Mouse (Mus musculus) midbrain, embryonic 15.5 days (tissue): ENCODE measurements around the gene Cpa4. TPM values are rescaled to one million over a fixed set of nuclear protein-coding genes. Genes with fewer than 3 reads are reported as not detected.

Experiments used
- ATAC-seq: fragments of 200-750 bp; cut with Nextera tagmentation; replicated peaks from 2 replicates; pipeline ENCODE4 v1.8.0; 2017; ENCODE audit warnings: moderate TSS enrichment
- H3K27ac ChIP-seq: fragments of 300-500 bp; sonication (generic); 2 replicates; pipeline ENCODE4 v1.5.1; 2015; ENCODE audit warnings: mild to moderate bottlenecking, inconsistent platforms
- H3K27me3 ChIP-seq: fragments of 300-500 bp; sonication (generic); replicated peaks from 2 replicates; pipeline ENCODE4 v1.6.1; 2015; ENCODE audit warnings: inconsistent platforms
- H3K36me3 ChIP-seq: fragments of 300-500 bp; sonication (generic); replicated peaks from 2 replicates; pipeline ENCODE4 v1.6.1; 2015; ENCODE audit warnings: inconsistent platforms
- H3K4me1 ChIP-seq: fragments of 300-500 bp; sonication (generic); 2 replicates; pipeline ENCODE4 v1.6.1; 2015; ENCODE audit warnings: inconsistent platforms
- H3K4me2 ChIP-seq: fragments of 300-500 bp; sonication (generic); 2 replicates; pipeline ENCODE4 v1.6.1; 2015; ENCODE audit warnings: inconsistent platforms, mild to moderate bottlenecking, moderate library complexity
- H3K4me3 ChIP-seq: fragments of 300-500 bp; sonication (generic); 2 replicates; pipeline ENCODE4 v1.5.1; 2015; ENCODE audit warnings: mild to moderate bottlenecking, inconsistent platforms
- H3K9ac ChIP-seq: fragments of 300-500 bp; sonication (generic); 2 replicates; pipeline ENCODE4 v1.6.1; 2015; ENCODE audit warnings: mild to moderate bottlenecking, inconsistent platforms
- H3K9me3 ChIP-seq: fragments of 300-500 bp; sonication (generic); 2 replicates; pipeline ENCODE4 v1.6.1; 2016; ENCODE audit warnings: inconsistent platforms
- WGBS: fragments of 180-500 bp; shearing (Covaris S2); methylation state at CpG from one replicate; pipeline ENCODE4 v1.1.7; 2015; ENCODE audit warnings: mixed read lengths; 5-methylcytosine and 5-hydroxymethylcytosine counted together
- polyA plus RNA-seq: library from polyadenylated mRNA; unstranded; fragments of >200 nt; fragmentation: Nextera tagmentation; extraction: Ambion mirVana; gene quantifications from 2 replicates; pipeline ENCODE4 v1.2.1, GENCODE M21; 2015

The Cpa4 gene
- polyA plus RNA-seq, 1 experiment from 2014 or later = 1.0 TPM

GRCm38 (mm10) chr6:30579961-30580840 lies 12.0 kb downstream of the Cpa4 start:
- H3K27me3 ChIP-seq = no peaks in the 10 kb centered on the region
- WGBS = 31% methylated on average over 17 of the region's 17 CpGs
- no peak overlapping the region for H3K9ac ChIP-seq
- peak overlapping the region; percentile 11; the same call in 1 of the 2 replicates for H3K4me2 ChIP-seq
- H3K4me3 ChIP-seq = no peak overlapping the region
- no peaks in the 10 kb centered on the region for H3K9me3 ChIP-seq
- peak overlapping the region; percentile 71 for H3K27ac ChIP-seq
- H3K36me3 ChIP-seq = no peaks in the 10 kb centered on the region
- ATAC-seq = peak; percentile 65
- peaks cover 20% of the 10 kb centered on the region for H3K4me1 ChIP-seq

DNA sequence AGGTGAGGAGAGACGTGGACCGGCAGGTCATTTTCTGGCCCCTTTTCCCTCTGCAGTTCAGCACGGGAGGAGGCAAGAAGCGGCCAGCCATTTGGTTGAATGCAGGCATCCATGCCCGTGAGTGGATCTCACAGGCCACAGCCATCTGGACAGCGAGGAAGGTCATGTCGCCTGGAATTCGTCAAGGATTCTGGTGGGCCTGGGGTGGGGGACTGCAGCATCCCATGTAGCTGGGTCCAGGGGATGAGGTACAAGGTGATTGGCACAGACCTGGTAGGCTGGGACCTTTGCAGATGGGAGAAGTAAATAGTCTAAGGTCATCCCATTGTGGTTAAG lies 12.6 kb downstream of the Cpa4 start:
- Histone ChIP-seq H3K9me3 (no peaks in the 10 kb centered on the region), H3K36me3 (no peaks in the 10 kb centered on the region), H3K4me2 (peak overlapping the region; percentile 11; the same call in 1 of the 2 replicates), H3K4me3 (no peak overlapping the region), H3K4me1 (peaks cover 20% of the 10 kb centered on the region), H3K9ac (no peak overlapping the region), H3K27ac (peak overlapping the region; percentile 71), H3K27me3 (no peaks in the 10 kb centered on the region)
- ATAC-seq = peak; percentile 43
- WGBS = 41% methylated on average over 8 of the region's 8 CpGs

- ATAC-seq = no peak
- Histone ChIP-seq H3K4me2 (no peak overlapping the region), H3K36me3 (no peaks in the 10 kb centered on the region), H3K4me3 (no peak overlapping the region), H3K9me3 (no peaks in the 10 kb centered on the region), H3K9ac (no peak overlapping the region), H3K27ac (no peak overlapping the region), H3K4me1 (no peaks in the 10 kb centered on the region; the same call in 1 of the 2 replicates), H3K27me3 (no peaks in the 10 kb centered on the region)
- 79% methylated on average over 7 of the region's 7 CpGs for WGBS
These were observed 18.8 kb downstream of the Cpa4 start for GRCm38 (mm10) chr6:30586886-30587442.

DNA sequence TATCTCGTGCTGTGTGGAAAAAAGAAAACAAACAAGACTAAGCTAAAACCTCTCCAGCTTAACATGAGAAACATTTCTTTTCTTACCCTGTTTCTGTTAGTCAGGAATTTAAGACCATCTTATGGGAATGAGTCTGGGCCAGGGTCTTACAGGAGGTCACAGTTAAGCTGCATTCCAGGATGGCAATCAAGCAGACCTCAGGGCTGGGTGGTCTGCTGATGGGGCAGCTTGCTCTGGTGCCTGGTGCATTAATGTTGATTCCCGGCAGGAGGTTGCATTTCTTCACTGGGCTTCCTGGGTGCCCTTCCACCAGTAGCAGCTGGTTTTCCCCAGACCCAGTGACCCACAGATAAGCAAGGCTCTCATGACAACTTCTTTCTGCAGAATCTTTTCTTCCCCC lies 21.6 kb downstream of the Cpa4 start:
- no peak overlapping the region for H3K4me2 ChIP-seq
- no peaks in the 10 kb centered on the region for H3K36me3 ChIP-seq
- H3K27me3 ChIP-seq = no peaks in the 10 kb centered on the region
- WGBS = 45% methylated on average over 2 of the region's 2 CpGs
- H3K9ac ChIP-seq = no peak overlapping the region
- no peak overlapping the region for H3K27ac ChIP-seq
- H3K4me1 ChIP-seq = peaks cover 10% of the 10 kb centered on the region; the same call in 1 of the 2 replicates
- H3K4me3 ChIP-seq = no peak overlapping the region
- ATAC-seq = no peak
- H3K9me3 ChIP-seq = no peaks in the 10 kb centered on the region

DNA sequence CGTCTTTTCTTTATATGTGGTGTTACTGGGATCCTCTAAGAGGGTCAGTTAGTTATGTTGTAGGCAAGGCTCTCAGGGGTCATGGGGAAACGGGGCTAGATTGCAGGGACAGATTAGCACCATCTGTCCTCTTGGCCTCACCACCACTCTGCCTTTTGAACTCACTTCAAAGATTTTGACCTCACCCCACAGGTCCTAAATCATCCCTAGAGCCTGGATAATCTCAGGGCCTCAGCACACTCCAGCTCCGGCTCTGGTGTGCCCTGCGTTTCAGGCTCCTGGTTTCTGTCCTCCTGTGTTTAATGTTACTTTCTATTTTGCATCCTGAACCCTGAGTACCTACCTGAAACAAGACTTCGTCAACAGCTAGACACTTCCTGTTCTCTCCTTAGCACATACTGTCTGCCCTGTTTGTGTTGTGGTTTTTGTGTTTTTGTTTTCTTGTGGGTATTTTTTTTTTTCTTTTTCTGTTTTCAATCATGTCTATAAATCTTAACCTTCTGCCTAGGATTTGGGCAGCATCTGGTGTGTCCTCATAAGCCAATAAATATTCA lies 23.8 kb downstream of the Cpa4 start:
- 70% methylated on average over 5 of the region's 5 CpGs for WGBS
- no peak for ATAC-seq
- Histone ChIP-seq H3K4me3 (no peak overlapping the region), H3K27me3 (no peaks in the 10 kb centered on the region), H3K27ac (peak overlapping the region; percentile 66), H3K36me3 (no peaks in the 10 kb centered on the region), H3K4me1 (peaks cover 10% of the 10 kb centered on the region; the same call in 1 of the 2 replicates), H3K4me2 (no peak overlapping the region), H3K9ac (no peak overlapping the region), H3K9me3 (no peaks in the 10 kb centered on the region)

GRCm38 (mm10) chr6:30592417-30592974 lies 24.3 kb downstream of the Cpa4 start:
- H3K4me1 ChIP-seq = peaks cover 10% of the 10 kb centered on the region; the same call in 1 of the 2 replicates
- no peak overlapping the region for H3K4me2 ChIP-seq
- peak; percentile 49; the same call in 1 of the 2 replicates for ATAC-seq
- no peak overlapping the region for H3K9ac ChIP-seq
- H3K27ac ChIP-seq = peak overlapping the region; percentile 66
- no peaks in the 10 kb centered on the region for H3K36me3 ChIP-seq
- WGBS = 33% methylated on average over 10 of the region's 10 CpGs
- H3K4me3 ChIP-seq = no peak overlapping the region
- no peaks in the 10 kb centered on the region for H3K9me3 ChIP-seq
- no peaks in the 10 kb centered on the region for H3K27me3 ChIP-seq

DNA sequence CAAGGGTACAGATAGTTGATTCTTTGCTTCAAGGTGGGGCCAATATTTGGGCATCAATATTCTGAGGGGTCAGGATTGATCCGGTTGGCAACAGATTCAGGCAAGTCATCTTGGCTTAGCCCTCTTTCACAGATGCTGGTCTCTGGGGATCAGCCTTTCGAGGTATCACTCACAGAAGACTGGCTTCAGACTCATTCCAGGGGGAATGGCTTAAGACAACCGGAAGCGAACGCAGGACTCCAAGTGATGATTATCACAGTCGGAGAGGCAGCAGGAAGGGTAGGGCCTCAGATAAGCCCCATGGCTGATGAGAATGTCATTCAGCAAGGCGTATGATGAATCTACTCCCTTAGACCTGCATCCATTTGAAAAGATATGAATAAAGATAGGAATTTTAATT lies 26.2 kb downstream of the Cpa4 start:
- H3K9me3 ChIP-seq = no peaks in the 10 kb centered on the region
- no peaks in the 10 kb centered on the region for H3K27me3 ChIP-seq
- H3K9ac ChIP-seq = no peak overlapping the region
- 69% methylated on average over 7 of the region's 7 CpGs for WGBS
- H3K4me1 ChIP-seq = peaks cover 10% of the 10 kb centered on the region; the same call in 1 of the 2 replicates
- H3K4me2 ChIP-seq = no peak overlapping the region
- ATAC-seq = no peak
- H3K4me3 ChIP-seq = no peak overlapping the region
- H3K36me3 ChIP-seq = no peaks in the 10 kb centered on the region
- H3K27ac ChIP-seq = no peak overlapping the region

DNA sequence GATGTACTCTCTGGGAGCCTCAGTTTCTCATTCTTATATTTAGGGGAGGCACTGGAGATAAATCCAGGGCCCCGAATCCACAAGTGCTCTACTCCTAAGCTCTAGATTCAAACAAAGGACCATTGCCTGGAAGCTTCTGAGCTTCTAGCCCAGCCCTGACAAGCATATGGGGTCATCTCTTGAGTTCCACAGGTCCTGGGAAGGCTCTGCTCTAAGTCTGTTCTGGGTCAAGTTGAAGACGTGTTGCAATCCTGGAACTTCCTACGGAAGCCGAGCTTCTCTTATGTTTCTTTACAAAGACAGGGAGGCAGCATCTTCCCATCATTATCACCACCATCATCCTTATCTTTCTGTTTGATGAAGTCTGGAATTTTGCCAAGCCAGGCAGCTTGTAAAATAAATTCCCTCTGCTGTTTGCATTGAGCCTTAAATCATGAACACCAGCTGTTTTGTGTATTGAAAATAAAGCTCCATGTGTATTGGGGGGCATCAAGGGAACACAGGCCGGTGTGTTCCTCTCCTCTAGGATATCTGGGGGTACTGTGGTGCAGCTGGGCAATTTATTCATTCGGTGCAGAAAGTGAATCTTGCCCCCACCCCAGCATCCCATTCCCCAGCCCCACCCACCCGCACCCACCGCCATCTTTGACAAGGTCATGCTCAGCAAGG lies 28.2 kb downstream of the Cpa4 start:
- H3K27me3 ChIP-seq = no peaks in the 10 kb centered on the region
- H3K4me3 ChIP-seq = no peak overlapping the region
- no peaks in the 10 kb centered on the region for H3K9me3 ChIP-seq
- no peak for ATAC-seq
- H3K4me1 ChIP-seq = peaks cover 10% of the 10 kb centered on the region; the same call in 1 of the 2 replicates
- 79% methylated on average over 8 of the region's 8 CpGs for WGBS
- no peak overlapping the region for H3K4me2 ChIP-seq
- no peaks in the 10 kb centered on the region for H3K36me3 ChIP-seq
- H3K9ac ChIP-seq = no peak overlapping the region
- no peak overlapping the region for H3K27ac ChIP-seq

DNA sequence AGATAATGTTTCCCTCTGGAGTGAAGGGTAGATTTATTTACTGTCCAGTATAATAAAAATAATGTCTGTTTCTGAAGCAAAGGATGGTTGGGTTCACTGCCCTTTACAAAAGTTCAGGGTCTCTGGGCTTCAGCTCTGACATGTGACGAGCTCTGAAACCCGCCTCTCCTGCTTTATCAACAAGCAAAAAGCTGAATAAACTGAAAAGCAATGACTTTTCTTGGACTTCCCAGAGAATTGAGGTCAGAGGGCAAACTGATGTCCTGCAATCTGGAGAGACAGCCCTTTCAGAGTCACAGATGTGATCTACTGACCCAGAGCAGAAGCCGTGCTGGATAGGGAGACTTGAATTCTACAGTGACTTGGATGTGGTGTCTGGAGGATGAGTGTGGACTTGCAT lies 31.9 kb downstream of the Cpa4 start:
- ATAC-seq = no peak
- WGBS = 72% methylated on average over 3 of the region's 3 CpGs
- H3K27ac ChIP-seq = no peak overlapping the region

GRCm38 (mm10) chr6:30600995-30601394 lies 32.8 kb downstream of the Cpa4 start:
- H3K4me2 ChIP-seq = no peak overlapping the region
- no peaks in the 10 kb centered on the region for H3K9me3 ChIP-seq
- no peaks in the 10 kb centered on the region for H3K36me3 ChIP-seq
- no peaks in the 10 kb centered on the region for H3K4me1 ChIP-seq
- no peak for ATAC-seq
- H3K4me3 ChIP-seq = no peak overlapping the region
- no peak overlapping the region for H3K9ac ChIP-seq
- H3K27me3 ChIP-seq = no peaks in the 10 kb centered on the region
- H3K27ac ChIP-seq = no peak overlapping the region
- WGBS = 68% methylated on average over 1 of the region's 1 CpGs

More for the DNA sequence above, 31.9 kb downstream of the Cpa4 start:
- H3K4me1 ChIP-seq = no peaks in the 10 kb centered on the region
- no peaks in the 10 kb centered on the region for H3K9me3 ChIP-seq
- H3K27me3 ChIP-seq = no peaks in the 10 kb centered on the region
- no peak overlapping the region for H3K4me2 ChIP-seq
- H3K9ac ChIP-seq = no peak overlapping the region
- H3K36me3 ChIP-seq = no peaks in the 10 kb centered on the region
- no peak overlapping the region for H3K4me3 ChIP-seq

GRCm38 (mm10) chr6:30604342-30604867 lies 36.2 kb downstream of the Cpa4 start:
- H3K27me3 ChIP-seq = no peaks in the 10 kb centered on the region
- H3K4me1 ChIP-seq = no peaks in the 10 kb centered on the region
- H3K36me3 ChIP-seq = no peaks in the 10 kb centered on the region
- no peak for ATAC-seq
- 76% methylated on average over 7 of the region's 7 CpGs for WGBS
- H3K27ac ChIP-seq = no peak overlapping the region
- no peak overlapping the region for H3K9ac ChIP-seq
- no peaks in the 10 kb centered on the region for H3K9me3 ChIP-seq
- H3K4me2 ChIP-seq = no peak overlapping the region
- no peak overlapping the region for H3K4me3 ChIP-seq

GRCm38 (mm10) chr6:30605111-30605510 lies 36.9 kb downstream of the Cpa4 start:
- Histone ChIP-seq H3K27ac (no peak overlapping the region), H3K27me3 (no peaks in the 10 kb centered on the region)
- WGBS = 91% methylated on average over 4 of the region's 4 CpGs

More at GRCm38 (mm10) chr6:30605111-30605510, 36.9 kb downstream of the Cpa4 start:
- no peaks in the 10 kb centered on the region for H3K36me3 ChIP-seq
- no peaks in the 10 kb centered on the region for H3K9me3 ChIP-seq
- no peak for ATAC-seq
- H3K4me2 ChIP-seq = no peak overlapping the region
- H3K4me1 ChIP-seq = no peaks in the 10 kb centered on the region
- H3K9ac ChIP-seq = no peak overlapping the region
- no peak overlapping the region for H3K4me3 ChIP-seq
